Mouse (Mus musculus): ENCODE measurements around the gene Gucy2d.

Gene Gucy2d

DNA sequence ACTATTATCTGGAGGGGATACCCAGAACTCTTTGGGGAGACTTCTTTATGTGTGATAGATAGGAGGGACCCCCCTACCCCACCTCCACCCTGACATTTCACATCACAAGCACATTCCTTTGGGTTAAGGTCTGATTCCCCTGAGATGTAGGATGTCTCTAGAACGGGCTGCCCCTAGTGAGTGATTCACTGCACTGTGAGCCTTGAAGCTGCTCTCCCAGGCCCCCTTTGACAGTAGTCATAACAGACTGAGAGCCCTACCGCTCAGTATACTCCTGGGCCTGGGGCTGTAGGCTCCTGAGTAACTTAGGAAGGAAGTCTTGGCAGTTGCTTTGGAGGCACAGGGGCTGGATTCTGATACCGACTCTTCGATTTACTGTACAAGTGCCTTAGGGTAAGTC is 50.1 kb downstream of the Gucy2d start:
- DNase-seq (ENCODE audit: low spot score), result no peak

DNA sequence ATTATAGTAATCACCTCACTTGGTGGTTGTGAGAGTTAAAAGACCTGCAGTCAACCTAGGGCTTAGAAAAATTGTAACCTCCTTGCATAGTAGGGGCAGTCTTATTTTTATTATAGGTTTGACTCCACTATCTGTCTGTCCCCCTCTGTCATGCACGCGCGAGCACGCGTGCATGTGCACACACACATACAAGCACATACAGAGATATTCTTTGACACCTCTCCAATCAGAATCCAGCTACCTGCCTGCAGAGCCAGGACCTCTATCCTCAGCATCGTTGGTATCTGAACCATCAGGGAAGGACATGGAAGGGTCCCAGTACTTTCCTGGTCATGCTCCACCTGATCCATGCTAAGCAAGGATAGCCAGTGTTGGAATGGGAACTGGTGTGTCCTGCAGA is 50.7 kb downstream of the Gucy2d start:
- DNase-seq (ENCODE audit: low spot score), result no peak

DNA sequence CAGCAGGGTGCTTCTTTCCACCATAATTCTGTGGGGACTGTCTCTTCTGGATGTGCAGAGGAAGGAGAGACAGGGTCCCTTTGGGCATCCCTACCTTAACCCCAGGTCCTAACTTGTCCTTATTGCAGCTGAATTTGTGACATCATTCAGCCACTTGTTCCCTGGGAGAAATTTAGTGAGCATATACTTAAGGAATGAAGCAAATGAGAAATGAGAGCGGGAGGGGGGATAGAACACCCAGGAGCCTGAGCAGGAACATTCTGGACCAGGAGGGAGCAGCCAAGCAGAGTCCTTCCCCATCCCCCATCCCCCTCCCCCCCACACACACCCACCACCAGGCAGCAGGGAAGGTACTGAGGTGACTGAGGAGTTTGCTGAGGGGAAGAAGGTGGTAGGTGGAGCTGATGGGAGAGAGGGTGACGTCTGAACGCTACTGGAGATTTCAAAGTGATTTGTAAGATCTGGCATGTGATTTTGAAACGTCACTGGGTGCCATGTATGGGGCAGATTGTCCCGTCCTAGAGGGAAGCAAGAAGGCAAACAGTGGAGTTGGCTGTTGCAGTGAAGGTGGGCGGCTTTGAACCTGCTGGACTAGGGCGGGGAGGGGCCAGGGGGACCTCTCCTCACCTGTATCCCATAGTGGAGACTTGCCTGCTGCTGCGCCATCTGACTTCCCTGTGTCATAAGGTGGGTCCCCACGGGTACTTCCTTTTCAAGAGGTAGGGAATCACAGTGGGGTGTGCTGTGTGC is 51.4 kb downstream of the Gucy2d start:
- DNase-seq (ENCODE audit: low spot score), result no peak

DNA sequence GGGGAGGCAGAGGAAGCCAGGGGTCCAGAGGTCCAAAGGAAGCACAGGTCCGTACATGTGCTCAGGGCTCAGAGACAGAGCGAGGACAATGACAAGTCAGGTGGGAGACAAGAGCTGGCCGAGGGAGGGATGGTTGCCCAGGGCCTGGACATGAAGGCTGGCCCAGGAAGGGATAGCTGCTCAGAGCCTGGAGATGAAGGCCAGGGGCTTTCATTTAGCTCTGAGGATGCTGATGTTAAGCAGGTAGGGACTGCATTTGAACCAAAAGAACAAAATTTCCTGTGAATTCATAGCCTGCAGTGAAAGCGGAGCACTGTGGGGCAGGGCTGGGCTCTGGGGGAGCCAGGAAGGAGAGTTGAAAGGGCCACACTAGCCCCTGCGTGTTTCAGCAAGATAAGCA is 52.1 kb downstream of the Gucy2d start:
- no peak for DNase-seq (ENCODE audit: low spot score)

DNA sequence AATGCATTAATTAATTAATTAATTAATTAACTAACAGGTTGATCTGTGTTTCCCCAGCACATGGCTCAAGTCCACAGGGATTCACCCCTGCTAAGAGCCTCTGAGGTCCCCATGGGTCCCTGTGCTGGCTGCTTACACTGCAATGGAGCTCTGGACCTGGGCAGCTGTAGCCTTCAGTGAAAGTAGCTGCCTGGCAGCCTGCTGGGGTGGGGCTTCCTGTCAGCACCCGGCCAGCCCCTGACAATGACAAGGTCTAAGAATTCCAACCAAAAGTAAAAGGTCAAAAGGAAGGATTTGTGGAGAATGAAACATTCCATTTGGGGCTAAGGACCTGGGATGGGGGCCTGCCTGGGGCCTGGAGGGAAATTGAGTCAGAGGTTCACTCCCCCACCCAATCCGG is 53.1 kb downstream of the Gucy2d start:
- DNase-seq (ENCODE audit: low spot score), result no peak

DNA sequence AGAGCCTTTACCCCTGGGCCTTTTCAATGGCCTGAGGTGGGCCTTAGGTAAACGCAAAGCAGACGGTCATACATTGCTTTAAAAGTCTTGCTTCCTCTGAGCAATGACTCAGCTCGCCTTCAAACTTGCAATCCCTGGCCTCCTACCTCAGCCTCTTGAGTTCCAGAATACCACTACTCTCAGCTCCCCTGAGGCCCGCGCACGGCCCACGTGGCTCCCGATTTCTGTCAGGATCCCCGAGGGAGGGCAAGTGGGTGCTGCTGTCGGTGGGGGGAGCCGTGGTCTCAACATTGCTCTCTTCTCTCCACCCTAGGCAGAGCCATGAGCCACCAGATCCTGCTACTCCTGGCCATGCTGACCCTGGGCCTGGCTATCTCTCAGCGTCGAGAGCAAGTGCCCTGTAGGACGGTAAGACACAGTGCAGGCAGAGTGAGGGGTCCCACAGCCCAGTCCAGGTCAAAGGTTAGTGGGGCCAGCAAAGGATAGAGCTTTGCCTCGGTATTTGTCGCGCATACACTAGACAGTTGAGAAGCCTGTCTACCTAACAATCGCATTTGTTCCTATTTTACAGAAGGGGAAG is 53.8 kb downstream of the Gucy2d start:
- DNase-seq (ENCODE audit: low spot score), result no peak

DNA sequence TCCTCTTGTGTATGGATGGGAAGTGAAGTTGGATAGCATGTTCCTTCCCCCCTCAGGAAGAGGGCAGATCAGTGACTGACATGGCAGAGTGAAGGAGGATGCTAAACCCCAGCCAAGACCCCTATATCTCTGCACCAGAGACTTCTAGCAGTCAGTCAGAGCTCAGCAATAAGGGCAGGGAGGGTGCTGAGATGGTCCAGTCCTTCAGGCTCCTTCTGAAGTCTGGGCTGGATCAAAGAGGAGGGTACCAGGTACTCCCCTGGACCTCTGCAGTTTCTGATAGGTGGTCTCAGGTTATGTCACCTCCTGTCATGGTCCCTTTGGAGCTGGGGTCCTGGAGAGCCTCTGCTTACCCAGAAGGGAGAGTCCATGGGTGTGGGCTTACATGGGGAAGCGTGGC is 55.4 kb downstream of the Gucy2d start:
- no peak for DNase-seq (ENCODE audit: low spot score)

DNA sequence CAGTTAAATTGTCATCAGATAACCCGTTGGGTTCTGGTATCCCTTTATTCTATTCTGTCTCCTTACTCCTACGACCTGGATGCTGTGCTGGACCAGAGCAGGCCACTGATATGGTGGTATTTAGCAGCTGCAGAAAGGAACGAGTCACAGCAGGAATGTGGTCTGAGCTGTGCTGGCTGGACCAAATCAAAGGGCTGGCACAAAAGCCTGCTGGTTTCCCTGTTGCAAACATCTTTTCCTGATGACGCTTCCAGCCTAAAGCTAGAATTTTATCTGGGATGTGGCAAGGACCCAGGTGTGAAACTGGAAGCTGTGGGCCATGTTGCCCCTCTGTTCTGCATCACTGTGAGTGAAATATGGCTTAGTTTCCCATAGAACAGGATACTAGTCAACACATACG is 57.2 kb downstream of the Gucy2d start:
- DNase-seq (ENCODE audit: low spot score), result no peak

DNA sequence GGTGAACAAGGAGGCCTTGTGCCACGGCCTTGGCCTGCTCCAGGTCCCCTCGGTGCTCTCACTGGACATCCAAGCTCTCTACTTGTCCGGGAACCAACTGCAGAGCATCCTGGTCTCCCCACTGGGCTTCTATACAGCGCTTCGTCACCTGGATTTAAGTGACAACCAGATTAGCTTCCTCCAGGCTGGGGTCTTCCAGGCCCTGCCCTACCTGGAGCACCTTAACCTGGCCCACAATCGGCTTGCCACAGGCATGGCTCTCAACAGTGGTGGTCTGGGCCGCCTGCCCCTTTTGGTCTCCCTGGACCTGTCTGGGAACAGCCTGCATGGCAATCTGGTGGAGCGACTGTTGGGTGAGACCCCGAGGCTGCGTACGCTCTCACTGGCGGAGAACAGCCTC is 57.9 kb downstream of the Gucy2d start:
- no peak for DNase-seq (ENCODE audit: low spot score)

DNA sequence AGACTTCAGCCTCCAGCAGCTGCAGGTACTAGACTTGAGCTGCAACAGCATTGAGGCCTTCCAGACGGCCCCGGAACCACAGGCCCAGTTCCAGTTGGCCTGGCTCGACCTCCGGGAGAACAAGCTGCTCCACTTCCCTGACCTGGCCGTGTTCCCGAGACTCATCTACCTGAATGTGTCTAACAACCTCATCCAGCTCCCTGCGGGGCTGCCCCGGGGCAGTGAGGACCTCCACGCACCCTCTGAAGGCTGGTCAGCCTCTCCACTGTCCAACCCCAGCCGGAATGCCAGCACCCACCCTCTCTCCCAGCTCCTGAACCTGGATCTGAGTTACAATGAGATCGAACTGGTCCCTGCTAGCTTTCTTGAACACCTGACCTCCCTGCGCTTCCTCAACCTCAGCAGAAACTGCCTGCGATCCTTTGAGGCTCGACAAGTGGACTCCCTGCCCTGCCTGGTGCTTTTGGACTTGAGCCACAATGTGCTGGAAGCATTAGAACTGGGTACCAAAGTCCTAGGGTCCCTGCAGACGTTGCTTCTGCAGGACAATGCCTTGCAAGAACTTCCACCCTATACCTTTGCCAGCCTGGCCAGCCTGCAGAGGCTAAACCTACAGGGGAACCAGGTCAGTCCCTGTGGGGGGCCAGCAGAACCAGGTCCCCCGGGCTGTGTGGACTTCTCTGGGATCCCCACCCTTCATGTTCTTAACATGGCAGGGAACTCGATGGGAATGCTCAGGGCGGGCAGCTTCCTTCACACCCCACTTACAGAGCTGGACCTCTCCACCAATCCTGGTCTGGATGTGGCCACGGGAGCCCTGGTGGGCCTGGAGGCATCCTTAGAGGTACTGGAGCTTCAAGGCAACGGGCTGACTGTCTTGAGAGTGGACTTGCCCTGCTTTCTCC is 58.7 kb downstream of the Gucy2d start:
- DNase-seq (ENCODE audit: low spot score), result no peak

DNA sequence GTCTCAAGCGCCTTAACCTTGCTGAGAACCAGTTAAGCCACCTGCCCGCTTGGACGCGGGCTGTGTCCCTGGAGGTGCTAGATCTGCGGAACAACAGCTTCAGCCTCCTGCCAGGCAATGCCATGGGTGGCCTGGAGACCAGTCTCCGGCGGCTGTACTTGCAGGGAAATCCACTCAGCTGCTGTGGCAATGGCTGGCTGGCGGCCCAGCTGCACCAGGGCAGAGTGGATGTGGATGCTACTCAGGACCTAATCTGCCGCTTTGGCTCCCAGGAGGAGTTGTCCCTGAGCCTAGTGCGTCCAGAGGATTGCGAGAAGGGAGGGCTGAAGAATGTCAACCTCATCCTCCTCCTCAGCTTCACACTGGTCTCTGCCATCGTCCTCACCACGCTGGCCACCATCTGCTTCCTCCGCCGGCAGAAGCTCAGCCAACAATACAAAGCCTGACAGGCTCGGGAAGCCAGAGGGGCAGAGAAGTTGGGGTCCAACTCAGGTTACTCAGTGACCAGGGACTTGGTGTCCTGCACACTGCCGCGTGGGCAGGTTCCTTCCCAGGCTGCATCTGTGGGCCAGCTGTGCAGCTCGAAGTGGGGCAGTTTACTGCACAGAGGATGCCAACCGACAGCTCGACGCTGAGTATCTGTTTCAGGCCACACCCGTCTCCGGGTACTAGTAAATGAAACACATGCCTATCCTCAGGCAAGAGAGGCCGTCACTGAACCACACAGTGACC is 59.5 kb downstream of the Gucy2d start:
- DNase-seq (ENCODE audit: low spot score), result no peak

DNA sequence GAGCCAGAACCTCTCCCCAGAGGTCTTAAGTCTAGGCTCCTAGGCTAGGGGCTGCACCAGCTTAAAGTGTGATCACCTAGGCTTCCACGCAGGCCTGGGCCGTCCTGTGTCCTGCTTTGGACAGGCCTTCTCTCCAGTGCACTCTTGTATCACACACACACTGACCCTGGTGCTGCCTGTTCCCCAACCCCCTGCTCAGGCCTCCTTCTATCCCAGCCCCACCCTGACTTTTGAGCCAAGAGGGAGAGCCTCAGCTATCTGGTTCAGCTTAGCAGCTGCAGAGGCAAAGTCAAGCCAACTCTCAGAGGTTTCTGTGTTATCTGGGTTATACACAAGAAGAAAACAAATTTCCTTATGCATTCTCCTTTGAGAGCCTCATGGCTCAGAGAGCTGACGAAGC is 60.3 kb downstream of the Gucy2d start:
- peak; percentile 29 for DNase-seq (ENCODE audit: low spot score)

DNA sequence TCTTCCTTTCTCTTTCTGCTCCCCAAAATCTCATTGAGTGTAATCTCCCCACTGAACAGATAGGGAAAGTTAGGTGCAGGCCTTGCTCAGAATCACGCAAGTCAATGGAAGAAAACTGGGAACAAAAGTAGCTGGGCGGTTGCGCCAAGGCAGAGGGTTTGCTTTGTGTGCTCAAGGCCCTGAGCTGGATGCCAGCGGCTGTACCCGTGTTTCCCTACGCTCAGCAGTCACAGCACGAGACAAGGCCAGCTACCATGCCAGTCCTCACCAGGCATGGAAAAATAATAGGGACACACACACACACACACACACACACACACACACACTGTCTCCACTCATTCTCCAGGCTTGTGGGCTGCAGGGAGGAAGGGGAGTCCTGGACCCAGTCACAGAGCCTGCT is 60.9 kb downstream of the Gucy2d start:
- no peak for DNase-seq (ENCODE audit: low spot score)

DNA sequence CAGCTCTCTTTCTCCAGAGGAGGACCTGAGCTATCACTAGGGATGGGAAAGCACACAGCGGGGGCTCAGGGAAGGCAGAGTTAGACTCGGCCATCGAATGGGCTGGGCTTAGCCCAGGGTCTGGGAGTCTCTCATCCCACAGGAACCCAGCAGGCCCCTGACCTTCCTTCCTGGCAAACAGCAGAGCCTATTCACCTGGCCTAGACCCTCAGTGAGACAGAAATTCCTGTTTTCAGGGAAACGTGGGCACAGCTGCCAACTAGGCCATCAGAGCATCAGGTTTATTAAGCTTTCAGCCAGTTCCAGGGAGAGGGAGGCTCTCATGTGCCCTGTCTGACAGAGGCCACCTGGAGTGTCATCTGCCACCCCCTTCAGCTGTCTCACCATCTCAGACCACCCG is 62.7 kb downstream of the Gucy2d start:
- no peak for DNase-seq (ENCODE audit: low spot score)

DNA sequence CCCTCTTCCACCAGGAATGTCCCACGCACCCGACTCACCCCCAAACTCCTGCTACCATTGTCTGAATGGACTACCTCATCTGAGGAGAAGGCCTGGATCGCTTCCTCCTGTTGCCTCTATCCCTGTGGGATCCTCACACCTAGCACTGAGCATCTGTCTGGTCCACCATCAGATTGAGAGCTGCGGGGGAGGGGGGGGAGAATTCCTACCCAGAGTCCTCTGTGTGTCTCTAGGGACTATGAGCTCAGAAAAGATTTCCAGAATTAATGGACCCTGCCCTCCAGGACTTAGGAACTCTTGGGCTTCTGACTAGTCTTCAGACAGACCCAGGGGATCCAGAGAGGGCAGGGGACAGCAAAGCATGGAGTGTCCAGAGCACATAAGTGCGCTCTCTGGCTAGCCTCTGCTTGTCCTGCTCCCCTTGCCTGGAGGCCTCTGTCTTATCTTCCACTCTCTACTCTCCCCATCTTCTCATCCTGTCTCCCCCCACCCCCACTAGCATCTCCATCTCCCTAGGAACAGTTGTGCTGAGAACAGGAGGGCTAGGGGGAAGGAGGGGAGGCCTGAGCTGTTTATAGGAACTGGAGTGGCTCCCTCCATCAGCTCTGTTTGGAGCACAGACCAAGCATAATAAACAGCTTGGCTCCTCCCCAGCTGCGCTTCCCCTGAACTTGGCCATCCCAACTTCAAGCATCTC is 63.9 kb downstream of the Gucy2d start:
- DNase-seq (ENCODE audit: low spot score), result no peak

DNA sequence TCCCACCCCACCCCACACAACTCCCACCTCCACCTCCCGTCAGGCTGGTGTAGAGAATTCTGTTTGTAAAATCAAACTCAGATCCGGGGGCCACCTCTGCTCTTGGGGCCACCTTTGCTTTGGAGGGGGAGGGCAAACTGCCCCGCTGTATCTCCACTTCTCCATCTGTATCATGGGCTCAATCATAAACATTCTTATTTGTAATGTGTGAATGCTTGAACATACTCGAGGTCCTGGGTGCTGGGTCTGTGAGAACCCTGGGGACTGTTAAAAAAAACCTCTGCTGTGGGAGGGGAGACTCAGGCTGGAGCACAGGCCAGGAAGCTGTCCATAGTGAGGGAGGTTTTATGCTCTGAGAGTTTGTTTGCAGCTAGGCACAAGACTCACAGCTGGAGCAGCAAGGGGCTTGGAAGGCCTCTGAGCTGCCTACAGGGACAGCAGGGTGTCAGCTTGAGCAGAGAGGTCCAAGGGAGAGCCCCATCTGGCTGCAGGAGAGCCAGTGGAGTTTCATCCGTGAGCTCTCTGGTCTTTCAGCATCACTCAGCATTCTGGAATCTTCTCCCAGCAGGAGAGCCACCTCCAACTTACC is 64.6 kb downstream of the Gucy2d start:
- DNase-seq (ENCODE audit: low spot score), result no peak

DNA sequence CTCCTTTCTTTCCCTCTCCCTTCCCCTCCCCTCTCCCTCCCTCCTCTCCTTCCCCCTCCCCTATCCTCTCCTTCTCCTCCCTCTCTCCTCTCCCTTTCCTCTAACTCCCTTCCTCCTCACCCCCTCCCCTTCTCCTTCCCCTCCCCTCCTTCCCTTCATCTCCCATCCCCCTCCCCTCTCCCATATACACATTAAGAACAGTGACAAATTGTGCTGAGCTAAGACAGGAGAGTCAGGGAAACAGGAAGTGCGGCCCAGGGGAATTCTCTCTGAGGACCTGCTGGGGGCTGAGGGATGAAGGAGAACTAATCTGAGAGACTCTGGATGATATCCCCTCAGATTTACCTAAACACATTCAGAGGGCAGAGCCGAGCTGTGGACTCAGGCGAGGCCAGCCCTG is 65.4 kb downstream of the Gucy2d start:
- no peak for DNase-seq (ENCODE audit: low spot score)

DNA sequence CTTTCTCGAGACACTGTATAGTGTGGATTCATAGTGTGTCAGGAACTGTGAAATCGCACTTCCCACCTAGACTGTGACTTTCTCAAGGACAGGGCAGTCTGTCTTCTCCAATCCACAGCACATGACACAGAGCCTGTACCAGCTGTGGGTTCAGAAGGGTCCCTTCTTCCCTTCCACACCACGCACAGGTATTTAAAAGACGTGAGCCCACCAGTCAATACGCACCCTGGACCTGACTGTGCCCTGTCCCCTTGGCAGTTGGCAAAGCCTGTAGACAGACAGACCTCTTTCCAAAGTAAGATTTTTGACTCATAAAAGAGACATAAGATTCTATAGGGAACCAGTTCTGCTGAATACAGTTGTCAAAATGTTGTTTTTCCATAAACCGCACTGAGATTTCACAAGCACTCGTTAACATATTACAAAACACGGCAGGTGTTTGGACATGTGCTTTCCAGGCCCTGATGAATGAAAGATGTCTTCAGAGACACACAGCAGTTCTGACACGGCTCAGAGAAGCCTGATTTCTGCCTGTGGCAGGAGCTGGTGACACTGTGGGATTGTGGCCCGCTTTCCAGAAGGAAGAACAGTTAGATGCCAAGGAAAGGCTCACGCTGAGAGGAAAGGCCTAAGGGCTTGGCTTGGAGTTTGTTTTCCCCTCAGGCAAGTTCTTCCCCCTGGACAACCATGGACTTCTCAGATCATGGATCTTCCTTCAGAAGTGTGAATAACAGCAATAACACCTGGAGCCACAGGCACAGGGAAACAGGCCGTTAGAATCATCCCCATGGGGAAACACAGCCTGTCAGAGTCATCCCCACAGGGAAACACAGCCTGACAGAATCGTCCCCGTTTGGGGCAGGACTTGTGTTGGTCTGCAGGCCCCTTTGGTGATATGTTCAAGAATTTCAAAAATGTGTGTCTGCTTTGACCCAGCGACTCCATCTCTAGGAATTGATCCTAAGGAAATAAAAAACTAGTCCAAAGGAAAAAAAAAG is 71.0 kb downstream of the Gucy2d start:
- no peak for DNase-seq (ENCODE audit: low spot score)

DNA sequence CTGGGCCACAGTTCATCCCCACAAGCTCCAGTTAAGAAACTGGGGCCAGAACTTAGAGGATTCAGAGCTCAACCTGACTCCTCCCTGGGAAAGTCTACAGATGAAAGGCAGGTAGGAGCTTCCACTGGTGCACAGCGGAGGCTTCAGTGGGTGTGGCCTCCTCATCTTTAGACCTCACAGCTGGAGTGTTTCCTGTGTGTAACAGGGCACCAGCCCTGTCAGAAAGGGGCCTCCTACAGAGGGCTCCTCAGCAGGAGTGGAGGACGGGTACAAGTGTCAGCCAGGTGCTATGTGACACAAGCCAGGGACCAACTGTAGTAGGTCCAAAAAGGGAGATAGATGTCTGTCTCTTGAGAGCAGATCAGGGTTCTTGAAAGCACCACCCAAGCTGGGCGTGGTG is 73.0 kb downstream of the Gucy2d start:
- no peak for DNase-seq (ENCODE audit: low spot score)

DNA sequence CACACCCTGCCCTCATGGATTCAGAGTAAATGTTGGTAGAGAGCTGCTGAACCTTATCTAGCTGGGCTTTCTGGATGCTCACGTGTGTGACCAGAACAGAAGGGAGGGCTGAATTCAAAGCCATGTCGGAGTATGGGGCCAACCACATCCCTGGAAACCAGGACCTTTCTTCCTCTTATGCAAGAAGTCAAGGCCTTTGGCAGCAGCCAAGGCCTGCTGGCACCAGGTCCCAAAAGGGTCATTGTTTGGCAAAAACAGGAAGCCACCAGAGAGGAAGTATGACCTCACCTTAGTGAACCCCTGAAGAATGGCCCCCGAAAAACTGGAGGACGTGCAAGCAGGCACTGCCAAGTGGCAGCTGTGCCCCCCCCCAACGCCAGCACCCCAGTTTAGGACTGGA is 82.4 kb downstream of the Gucy2d start:
- no peak for DNase-seq (ENCODE audit: low spot score)
